Mouse (Mus musculus) gastrocnemius, postnatal 36 days (tissue): ENCODE measurements around the gene Crtc2. TPM values are rescaled to one million over a fixed set of nuclear protein-coding genes. Genes with fewer than 3 reads are reported as not detected.

Experiments used
- DNase-seq, 2 experiments: peaks; one replicate each; pipeline ENCODE4 v3.0.0; 2022
- intact Hi-C: fragments of 180-260 bp; cut with DNase I; formaldehyde crosslinking; loops from one replicate; pipeline ENCODE4 v1.15.1; 2025
- microRNA-seq, 2 experiments: library from miRNA; unstranded; fragments of <30 nt; microRNA quantifications; one replicate each; pipeline ENCODE4 v1.2.0; 2021
- total RNA-seq, 2 experiments: library from RNA; stranded (reverse); gene quantifications; 2 replicates each; pipeline ENCODE4 v1.2.3; 2021

The Crtc2 gene
- total RNA-seq, 2 experiments from 2014 or later: 12.3 to 14.0 TPM

DNA sequence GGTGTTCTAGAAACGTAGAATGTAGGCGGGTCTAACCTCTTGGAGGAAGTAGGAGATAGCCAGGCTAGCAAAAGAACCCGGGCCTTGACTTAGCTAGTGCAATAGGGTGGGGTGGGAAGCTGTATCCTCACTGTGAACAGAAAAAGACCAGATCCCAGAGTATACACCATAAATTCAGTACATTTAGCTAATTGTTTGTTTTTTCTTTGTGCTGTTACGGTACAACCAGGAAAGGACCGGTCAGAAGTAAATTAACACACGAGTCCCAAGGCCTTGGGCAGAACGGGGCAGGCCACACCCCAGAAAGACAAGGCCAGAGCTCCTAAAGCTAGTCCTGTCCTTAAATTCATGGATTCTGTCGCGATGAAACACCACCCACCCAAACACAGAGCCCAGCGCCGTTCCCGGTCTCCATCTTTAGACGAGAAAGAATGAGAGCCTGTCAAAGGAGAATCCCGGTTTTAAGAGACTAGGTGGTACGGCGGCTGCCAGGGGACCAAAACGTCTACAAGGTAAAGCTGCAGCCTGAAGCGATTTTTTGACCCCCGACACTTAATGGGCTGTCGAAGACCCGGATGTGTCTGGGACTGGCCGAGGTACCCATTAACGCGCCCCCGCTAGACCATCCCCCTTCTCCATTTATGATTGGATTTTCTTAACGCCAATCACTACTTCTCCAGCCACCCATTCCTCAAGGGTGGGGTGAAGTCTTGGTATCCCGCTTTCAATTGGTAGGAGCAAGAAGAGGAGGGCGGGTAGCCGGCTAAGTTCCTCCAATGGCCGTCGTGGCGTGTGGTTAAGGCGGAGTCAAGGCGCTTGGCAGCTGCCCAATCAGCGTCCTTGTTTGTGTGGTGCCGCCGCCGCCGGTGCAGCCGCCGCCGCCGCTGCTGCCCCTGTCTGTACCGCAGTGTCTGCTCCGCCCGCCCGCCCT is 38.6 kb downstream of the Crtc2 start, which contains the start of gene Gatad2b:
TSS of gene Gatad2b (plus strand) at position 834 of the 931 bp plus-strand sequence.
- intact Hi-C loops: no loop called here
- peak; percentile 97 to 98 for DNase-seq

DNA sequence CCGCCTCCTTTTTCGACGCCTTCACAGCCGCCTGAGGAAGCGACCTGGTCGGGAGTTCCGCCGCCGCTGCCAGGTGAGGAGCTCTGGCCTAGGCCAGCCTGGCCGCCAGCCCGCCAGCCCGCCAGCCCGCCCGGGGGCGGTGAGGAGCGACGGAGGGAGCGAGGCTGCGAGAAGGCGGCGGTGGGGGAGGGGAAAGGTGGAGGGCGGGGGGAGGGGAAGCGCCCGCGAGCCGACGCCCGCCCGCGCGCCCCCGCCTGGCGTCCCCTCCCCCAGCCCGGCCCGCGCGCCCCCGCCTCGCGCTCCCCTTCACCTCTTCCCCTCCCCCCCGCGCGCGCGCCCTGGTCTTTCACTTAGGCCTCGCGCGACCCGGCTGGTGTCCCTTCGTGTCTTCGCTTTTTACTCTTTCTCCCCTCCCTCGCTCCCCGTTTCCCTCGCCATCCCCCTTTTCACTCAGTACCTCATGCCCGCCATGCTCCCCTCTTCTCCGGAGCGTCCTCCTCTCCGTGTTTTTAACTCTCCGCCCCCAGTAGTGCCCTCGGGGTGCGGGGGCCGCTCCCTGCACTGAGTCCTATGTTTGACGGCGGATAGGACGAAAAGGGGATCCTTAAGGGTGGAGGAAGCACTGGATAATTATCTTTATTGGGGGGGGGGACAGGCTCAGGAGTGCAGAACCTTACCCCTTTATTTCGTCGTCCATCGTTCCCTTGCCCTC is 39.5 kb downstream of the Crtc2 start:
- peak; percentile 33 to 49 for DNase-seq
- intact Hi-C loops: no loop called here

DNA sequence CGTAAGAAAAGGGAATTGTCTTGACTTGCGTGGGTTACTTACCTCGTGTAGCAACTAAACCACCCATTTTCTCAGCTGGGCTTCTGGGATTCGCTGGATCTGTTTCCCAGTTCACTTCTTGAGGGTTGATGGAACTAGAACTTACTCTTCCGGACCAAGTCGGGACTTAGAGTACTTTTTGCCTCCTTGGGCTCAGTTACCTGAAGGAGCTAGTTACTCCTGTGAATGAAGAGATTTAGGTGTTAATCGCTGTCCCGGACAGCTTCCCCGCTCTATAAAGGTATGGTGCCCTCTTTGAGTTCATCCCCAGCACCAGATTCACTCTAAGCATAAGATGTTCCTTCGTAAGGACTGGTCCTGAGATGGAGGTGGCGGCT is 40.1 kb downstream of the Crtc2 start:
- intact Hi-C loops: no loop called here
- no peak for DNase-seq

DNA sequence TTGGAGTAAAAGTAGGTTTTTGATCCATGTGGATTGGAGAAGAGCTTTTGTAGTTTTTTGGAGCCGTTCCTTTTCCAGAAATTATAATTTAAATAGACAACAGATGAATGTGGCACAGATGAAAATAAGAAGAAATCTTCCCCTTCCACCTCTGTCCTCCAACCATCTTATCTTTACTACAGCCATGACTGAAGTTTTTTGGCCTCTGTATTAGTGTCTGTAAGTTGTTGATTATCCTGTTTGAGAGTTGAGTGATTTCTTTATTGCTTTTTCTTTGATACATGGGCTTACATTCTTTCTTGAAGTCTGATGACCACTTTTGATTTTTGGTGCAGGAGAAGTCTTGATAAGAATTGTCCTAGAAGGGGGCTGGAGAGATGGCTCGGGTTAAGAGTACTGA is 40.7 kb downstream of the Crtc2 start:
- no peak for DNase-seq
- intact Hi-C loops: no loop called here

DNA sequence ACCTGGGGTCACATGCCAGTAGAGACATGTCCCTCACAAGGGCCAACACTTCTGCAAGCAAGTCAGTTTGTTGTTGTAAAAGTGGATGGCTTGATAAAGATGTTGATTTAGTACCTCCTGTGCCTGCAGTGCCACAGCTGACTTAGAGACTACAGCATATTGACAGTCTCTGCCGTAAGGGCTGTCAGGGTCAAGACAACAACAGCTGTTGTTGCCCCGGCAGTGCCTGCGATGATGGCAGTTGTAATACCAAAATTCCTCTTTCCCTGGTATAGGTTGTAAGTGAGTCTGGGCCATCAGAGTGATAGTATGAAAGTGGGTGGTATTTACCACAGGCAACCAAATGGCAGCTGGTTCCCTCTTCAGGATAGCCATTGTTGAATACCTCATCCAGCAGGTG is 51.8 kb downstream of the Crtc2 start:
- no peak for DNase-seq
- intact Hi-C loops: no loop called here

DNA sequence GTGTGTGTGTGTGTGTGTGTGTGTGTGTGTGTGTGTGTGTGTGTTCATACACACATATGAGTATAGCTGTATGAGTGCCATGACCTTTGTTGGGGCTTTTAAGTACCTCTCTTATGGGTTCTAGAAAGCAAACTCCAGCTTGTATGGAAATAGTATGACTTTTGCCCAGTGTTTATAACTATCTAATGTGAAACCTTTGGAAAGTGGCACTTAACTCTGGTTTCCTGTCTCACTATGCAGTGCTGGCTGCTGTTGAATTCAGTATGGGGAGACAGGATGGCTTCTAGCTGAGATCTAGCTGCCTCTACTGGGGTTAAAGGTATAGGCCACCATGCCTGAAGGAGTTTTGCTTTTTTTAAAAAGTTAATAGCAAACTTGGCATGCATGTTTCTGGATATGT is 55.6 kb downstream of the Crtc2 start:
- intact Hi-C loops: no loop called here
- no peak for DNase-seq

DNA sequence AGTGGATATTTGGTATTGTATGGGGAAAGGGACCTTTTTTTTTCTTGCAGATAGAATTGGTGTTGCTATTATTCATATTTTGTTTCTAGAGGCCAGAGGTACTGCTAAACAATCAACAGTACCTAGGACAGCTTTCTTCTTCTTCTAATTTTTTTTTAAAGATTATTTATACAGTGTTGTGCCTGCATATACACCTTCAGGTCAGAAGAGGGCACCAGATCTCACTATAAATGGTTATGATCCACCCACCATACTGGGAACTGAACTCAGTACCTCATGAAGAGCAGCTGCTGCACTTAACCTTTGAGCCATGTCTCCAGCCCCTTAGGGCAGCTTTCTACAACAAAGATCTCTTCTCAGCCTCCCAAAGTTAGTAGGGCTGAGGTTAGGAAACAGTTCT is 59.4 kb downstream of the Crtc2 start:
- DNase-seq: no peak
- intact Hi-C loops: no loop called here

Small RNA genes lying within 50 kb of the gene (microRNA-seq; reads per million reads assigned to microRNA genes)
- 0 reads per million in 2 experiments for gene Mir7012

Other genes starting within 250 kb of the Crtc2 start
- 10 to 100 TPM; 78.1 to 90.6 TPM for gene 4933434E20Rik, start 202.5 kb upstream of the Crtc2 start, total RNA-seq
- 10 to 100 TPM; 80.6 to 90.5 TPM for gene Ubap2l, start 201.5 kb upstream of the Crtc2 start, total RNA-seq
- 100 to 1,000 TPM; 150 to 798 TPM for gene Tpm3, start 181.5 kb upstream of the Crtc2 start, total RNA-seq
- under 1 TPM in 1 of 2 experiments, not detected in 1; 0.05 TPM for gene Nup210l, start 150.0 kb upstream of the Crtc2 start, total RNA-seq
- gene Rps27, start 40.5 kb upstream of the Crtc2 start, total RNA-seq: 100 to 1,000 TPM; 700 to 984 TPM
- 1 to 10 TPM; 6.1 to 7.1 TPM for gene Rab13, start 40.5 kb upstream of the Crtc2 start, total RNA-seq
- gene Jtb, start 22.6 kb upstream of the Crtc2 start, total RNA-seq: 10 to 100 TPM; 58.9 to 63.8 TPM
- gene Creb3l4, start 10.7 kb upstream of the Crtc2 start, total RNA-seq: under 1 TPM in 1 of 2 experiments, not detected in 1; 0.26 TPM
- 10 to 100 TPM; 47.5 to 48.3 TPM for gene Slc39a1, start 6.0 kb upstream of the Crtc2 start, total RNA-seq
- gene Dennd4b, start 11.0 kb downstream of the Crtc2 start, total RNA-seq: 10 to 100 TPM; 78.4 to 81.8 TPM
- gene Gatad2b, start 39.0 kb downstream of the Crtc2 start, total RNA-seq: 10 to 100 TPM; 36.1 to 50.1 TPM
- under 1 TPM; 0.59 to 0.91 TPM for gene Slc27a3, start 135.8 kb downstream of the Crtc2 start, total RNA-seq
- gene Ints3, start 179.5 kb downstream of the Crtc2 start, total RNA-seq: 10 to 100 TPM; 14.3 to 15.0 TPM
- 1 to 10 TPM; 5.7 to 6.1 TPM for gene Npr1, start 211.7 kb downstream of the Crtc2 start, total RNA-seq
- 10 to 100 TPM; 23.8 to 25.4 TPM for gene Ilf2, start 222.0 kb downstream of the Crtc2 start, total RNA-seq
- gene Snapin, start 236.9 kb downstream of the Crtc2 start, total RNA-seq: 10 to 100 TPM; 58.8 to 68.7 TPM